Mouse (Mus musculus) embryonic fibroblast, embryonic 13.5 days (primary cell): Measurements from ENCODE around the gene Vps4b.

Experiments used
- CTCF ChIP-seq: IDR thresholded peaks from 2 replicates; pipeline ENCODE4 v1.5.1; 2011; ENCODE audit warnings: mild to moderate bottlenecking, control low read depth, low read length, moderate library complexity, borderline replicate concordance; ENCODE audit not compliant: insufficient read depth
- POLR2A ChIP-seq: IDR thresholded peaks from 2 replicates; pipeline ENCODE4 v1.6.1; 2011; ENCODE audit warnings: low read depth, mild to moderate bottlenecking, control low read depth, low read length, moderate library complexity

- TF ChIP-seq POLR2A (no peak), CTCF (no peak)
Observed at GRCm38 (mm10) chr1:106716141-106716540, 80.4 kb downstream of the Vps4b start.
